Mouse (Mus musculus): ENCODE results near the gene Gm3045. TPM values are rescaled to one million over a fixed set of nuclear protein-coding genes. Genes with fewer than 3 reads are reported as not detected.

Gm3045 gene
- polyA plus RNA-seq (2015; fragmentation: Nextera tagmentation; extraction: Ambion mirVana): 0.10 and 0.19 TPM in 2 replicates

- 67% methylated on average over 4 of the region's 4 CpGs for WGBS
- Histone ChIP-seq H3K4me1 (peaks cover 35% of the 10 kb centered on the region), H3K36me3 (no peaks in the 10 kb centered on the region), H3K9ac (no peak within 1 kb of the TSS), H3K9me3 (no peaks in the 10 kb centered on the region), H3K27me3 (0 out of 2 replicates have a peak, but pooled peaks cover 2% of the 10 kb centered on the region), H3K4me3 (no peak within 1 kb of the TSS), H3K27ac (no peak within 1 kb of the TSS), H3K4me2 (no peak within 1 kb of the TSS)
- no peak for ATAC-seq (ENCODE audit: insufficient number of reproducible peaks, low FRiP score, low TSS enrichment, low read depth)
Measured at GRCm38 (mm10) chr13:56426365-56426764, at the start of gene Gm3045. Gene Gm3045 (plus strand): TSS chr13:56426594.

- WGBS: 11% methylated on average over 14 of the region's 14 CpGs
- peak; percentile 51; the same call in 1 of the 2 replicates for ATAC-seq (ENCODE audit: insufficient number of reproducible peaks, low FRiP score, low TSS enrichment, low read depth)
- H3K36me3 ChIP-seq: no peaks in the 10 kb centered on the region
- no peak overlapping the region for H3K9ac ChIP-seq
- H3K27ac ChIP-seq: peak overlapping the region; percentile 63; the same call in 1 of the 2 replicates
- no peak overlapping the region for H3K4me2 ChIP-seq
- H3K4me3 ChIP-seq: no peak overlapping the region
- H3K4me1 ChIP-seq: peaks cover 22% of the 10 kb centered on the region
- H3K9me3 ChIP-seq: no peaks in the 10 kb centered on the region
- no peaks in the 10 kb centered on the region for H3K27me3 ChIP-seq
Measured at GRCm38 (mm10) chr13:56380855-56381685, 45.3 kb upstream of the Gm3045 start.

- Histone ChIP-seq H3K4me3 (no peak overlapping the region), H3K9me3 (no peaks in the 10 kb centered on the region), H3K9ac (no peak overlapping the region), H3K4me1 (peaks cover 29% of the 10 kb centered on the region), H3K4me2 (no peak overlapping the region), H3K36me3 (no peaks in the 10 kb centered on the region), H3K27me3 (no peaks in the 10 kb centered on the region), H3K27ac (0 out of 2 replicates have a peak overlapping the region, but pooled peaks have one; percentile 11)
- no peak for ATAC-seq (ENCODE audit: insufficient number of reproducible peaks, low FRiP score, low TSS enrichment, low read depth)
- WGBS: 62% methylated on average over 3 of the region's 3 CpGs
Measured at GRCm38 (mm10) chr13:56383406-56383805, 43.0 kb upstream of the Gm3045 start.

- H3K27ac ChIP-seq: no peak overlapping the region
- no peaks in the 10 kb centered on the region for H3K36me3 ChIP-seq
- no peak for ATAC-seq (ENCODE audit: insufficient number of reproducible peaks, low FRiP score, low TSS enrichment, low read depth)
Measured at GRCm38 (mm10) chr13:56386411-56386810, 40.0 kb upstream of the Gm3045 start.

GRCm38 (mm10) chr13:56387374-56387773, 39.0 kb upstream of the Gm3045 start:
- H3K27ac ChIP-seq: no peak overlapping the region
- peaks cover 11% of the 10 kb centered on the region; the same call in 1 of the 2 replicates for H3K4me1 ChIP-seq
- H3K4me2 ChIP-seq: no peak overlapping the region
- no peak for ATAC-seq (ENCODE audit: insufficient number of reproducible peaks, low FRiP score, low TSS enrichment, low read depth)
- no peaks in the 10 kb centered on the region for H3K9me3 ChIP-seq
- WGBS: 62% methylated on average over 5 of the region's 5 CpGs
- no peaks in the 10 kb centered on the region for H3K27me3 ChIP-seq
- H3K36me3 ChIP-seq: no peaks in the 10 kb centered on the region
- H3K9ac ChIP-seq: no peak overlapping the region
- no peak overlapping the region for H3K4me3 ChIP-seq

More at GRCm38 (mm10) chr13:56386411-56386810, 40.0 kb upstream of the Gm3045 start:
- Histone ChIP-seq H3K9me3 (no peaks in the 10 kb centered on the region), H3K4me3 (no peak overlapping the region), H3K4me2 (no peak overlapping the region), H3K27me3 (no peaks in the 10 kb centered on the region), H3K4me1 (peaks cover 16% of the 10 kb centered on the region), H3K9ac (no peak overlapping the region)
- WGBS: 55% methylated on average over 9 of the region's 9 CpGs

GRCm38 (mm10) chr13:56388042-56388441, 38.4 kb upstream of the Gm3045 start:
- Histone ChIP-seq H3K4me1 (peaks cover 11% of the 10 kb centered on the region; the same call in 1 of the 2 replicates), H3K27ac (no peak overlapping the region), H3K4me3 (no peak overlapping the region), H3K9ac (no peak overlapping the region), H3K9me3 (no peaks in the 10 kb centered on the region), H3K4me2 (no peak overlapping the region), H3K27me3 (no peaks in the 10 kb centered on the region), H3K36me3 (no peaks in the 10 kb centered on the region)
- ATAC-seq (ENCODE audit: insufficient number of reproducible peaks, low FRiP score, low TSS enrichment, low read depth): no peak
- WGBS: 69% methylated on average over 1 of the region's 1 CpGs

GRCm38 (mm10) chr13:56397572-56397971, 28.8 kb upstream of the Gm3045 start:
- 36% methylated on average over 5 of the region's 5 CpGs for WGBS
- peaks cover 16% of the 10 kb centered on the region for H3K4me1 ChIP-seq
- no peak for ATAC-seq (ENCODE audit: insufficient number of reproducible peaks, low FRiP score, low TSS enrichment, low read depth)

GRCm38 (mm10) chr13:56401186-56401585, 25.2 kb upstream of the Gm3045 start:
- Histone ChIP-seq H3K4me2 (no peak overlapping the region), H3K9ac (no peak overlapping the region), H3K27ac (no peak overlapping the region), H3K36me3 (no peaks in the 10 kb centered on the region), H3K27me3 (no peaks in the 10 kb centered on the region), H3K4me1 (peaks cover 30% of the 10 kb centered on the region), H3K4me3 (no peak overlapping the region), H3K9me3 (no peaks in the 10 kb centered on the region)
- 62% methylated on average over 4 of the region's 4 CpGs for WGBS
- no peak for ATAC-seq (ENCODE audit: insufficient number of reproducible peaks, low FRiP score, low TSS enrichment, low read depth)

More at GRCm38 (mm10) chr13:56397572-56397971, 28.8 kb upstream of the Gm3045 start:
- no peak overlapping the region for H3K9ac ChIP-seq
- no peak overlapping the region for H3K4me3 ChIP-seq
- H3K4me2 ChIP-seq: no peak overlapping the region
- H3K9me3 ChIP-seq: no peaks in the 10 kb centered on the region
- no peaks in the 10 kb centered on the region for H3K36me3 ChIP-seq
- H3K27ac ChIP-seq: no peak overlapping the region
- no peaks in the 10 kb centered on the region for H3K27me3 ChIP-seq

GRCm38 (mm10) chr13:56403381-56404086, 22.9 kb upstream of the Gm3045 start:
- no peaks in the 10 kb centered on the region for H3K36me3 ChIP-seq
- no peaks in the 10 kb centered on the region for H3K27me3 ChIP-seq
- H3K4me2 ChIP-seq: no peak overlapping the region
- no peak overlapping the region for H3K9ac ChIP-seq
- no peak overlapping the region for H3K4me3 ChIP-seq
- no peaks in the 10 kb centered on the region for H3K9me3 ChIP-seq
- no peak for ATAC-seq (ENCODE audit: insufficient number of reproducible peaks, low FRiP score, low TSS enrichment, low read depth)
- peak overlapping the region; percentile 38; the same call in 1 of the 2 replicates for H3K27ac ChIP-seq
- 42% methylated on average over 8 of the region's 8 CpGs for WGBS
- H3K4me1 ChIP-seq: peaks cover 21% of the 10 kb centered on the region

- no peak overlapping the region for H3K9ac ChIP-seq
- no peaks in the 10 kb centered on the region for H3K36me3 ChIP-seq
- WGBS: 63% methylated on average over 6 of the region's 6 CpGs
- H3K4me1 ChIP-seq: peaks cover 21% of the 10 kb centered on the region
- no peak overlapping the region for H3K4me3 ChIP-seq
- H3K9me3 ChIP-seq: no peaks in the 10 kb centered on the region
- H3K27me3 ChIP-seq: no peaks in the 10 kb centered on the region
- ATAC-seq (ENCODE audit: insufficient number of reproducible peaks, low FRiP score, low TSS enrichment, low read depth): no peak
- H3K4me2 ChIP-seq: no peak overlapping the region
- H3K27ac ChIP-seq: no peak overlapping the region
Measured at GRCm38 (mm10) chr13:56404511-56405140, 21.8 kb upstream of the Gm3045 start.

GRCm38 (mm10) chr13:56412286-56412873, 14.0 kb upstream of the Gm3045 start:
- ATAC-seq (ENCODE audit: insufficient number of reproducible peaks, low FRiP score, low TSS enrichment, low read depth): no peak
- H3K4me2 ChIP-seq: no peak overlapping the region
- H3K4me1 ChIP-seq: 0 out of 2 replicates have a peak, but pooled peaks cover 3% of the 10 kb centered on the region
- H3K27me3 ChIP-seq: no peaks in the 10 kb centered on the region
- no peak overlapping the region for H3K9ac ChIP-seq
- no peak overlapping the region for H3K27ac ChIP-seq
- H3K4me3 ChIP-seq: no peak overlapping the region
- H3K9me3 ChIP-seq: no peaks in the 10 kb centered on the region
- WGBS: 59% methylated on average over 9 of the region's 9 CpGs
- H3K36me3 ChIP-seq: no peaks in the 10 kb centered on the region
